Mouse (Mus musculus): Measurements from ENCODE around the gene Pianp. TPM values are rescaled to one million over a fixed set of nuclear protein-coding genes. Genes with fewer than 3 reads are reported as not detected.
A peak's percentile ranks its signal among the peaks of the same experiment; 100 is the strongest.

The Pianp gene
- polyA plus RNA-seq (2015; fragmentation: Nextera tagmentation; extraction: Ambion mirVana): 0.05 and 0.11 TPM in 2 replicates

DNA sequence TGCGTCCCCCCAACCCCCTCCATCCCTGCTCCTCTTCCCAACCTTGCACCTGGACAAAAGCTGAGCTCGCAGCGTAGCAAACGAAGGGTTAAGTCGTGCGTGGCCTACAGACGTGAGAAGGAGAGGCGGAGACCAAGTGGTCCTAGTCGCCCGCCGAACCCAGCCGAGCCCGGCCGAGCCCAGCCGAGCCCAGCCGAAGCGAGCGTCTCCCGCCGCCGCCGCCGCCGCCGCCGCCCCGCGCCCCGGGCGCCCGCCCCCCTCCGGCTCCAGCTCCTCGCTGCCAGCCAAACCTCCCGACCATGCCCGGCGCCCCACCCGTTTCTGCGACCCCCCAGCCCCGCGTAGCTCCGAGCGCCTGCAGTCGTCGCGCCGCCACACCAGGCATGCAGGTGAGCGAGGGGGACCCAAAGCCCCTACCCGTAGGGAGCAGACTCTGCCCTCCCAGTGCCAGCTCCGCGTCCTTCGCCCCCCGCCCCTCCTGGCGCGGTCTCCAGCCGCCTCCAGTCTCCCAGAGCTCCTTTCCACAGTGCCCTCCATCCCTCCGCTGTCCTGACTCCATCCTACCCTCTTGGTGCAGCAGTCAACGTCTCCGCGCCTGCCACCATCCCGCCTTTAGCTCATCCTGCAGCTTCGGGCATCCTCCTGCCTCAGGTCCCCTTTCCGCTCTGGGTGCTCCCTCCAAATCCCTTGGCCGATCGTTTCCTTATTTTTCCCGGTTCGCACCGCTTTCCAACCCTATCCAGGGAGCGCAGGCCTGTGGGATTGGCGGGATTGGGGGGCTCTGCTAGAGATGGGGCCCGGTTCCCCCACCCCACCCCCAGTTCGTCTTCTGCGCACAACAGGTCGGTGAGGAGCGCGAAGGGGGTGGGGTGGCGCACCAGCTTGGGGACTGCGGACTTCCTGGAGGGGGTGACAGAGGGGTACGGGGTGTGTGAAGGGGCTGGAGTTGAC lies at the start of gene Pianp:
Pianp (plus strand) TSS at position 144 of the 951 bp plus-strand sequence.
- Histone ChIP-seq H3K36me3 (ENCODE audit: control insufficient read depth, insufficient read depth) (no peaks in the 10 kb centered on the region), H3K4me1 (ENCODE audit: control insufficient read depth, low read depth, low read length) (peaks cover 7% of the 10 kb centered on the region), H3K4me3 (ENCODE audit: low read depth, low read length) (peak within 1 kb of the TSS; percentile 41), H3K4me2 (ENCODE audit: low read depth, low read length) (peak within 1 kb of the TSS; percentile 71), H3K27me3 (ENCODE audit: control insufficient read depth, insufficient read depth, low read depth, low read length) (peaks cover 79% of the 10 kb centered on the region), H3K9ac (ENCODE audit: low read depth, low read length) (no peak within 1 kb of the TSS), H3K9me3 (replicated peaks; ENCODE audit: control insufficient read depth, low read length) (no peaks in the 10 kb centered on the region), H3K27ac (ENCODE audit: low read length) (no peak within 1 kb of the TSS)
- 2% methylated on average over 43 of the region's 78 CpGs for WGBS (ENCODE audit: insufficient replicate concordance)
- peak; percentile 33; the same call in 1 of the 2 replicates for ATAC-seq (ENCODE audit: low read depth)

DNA sequence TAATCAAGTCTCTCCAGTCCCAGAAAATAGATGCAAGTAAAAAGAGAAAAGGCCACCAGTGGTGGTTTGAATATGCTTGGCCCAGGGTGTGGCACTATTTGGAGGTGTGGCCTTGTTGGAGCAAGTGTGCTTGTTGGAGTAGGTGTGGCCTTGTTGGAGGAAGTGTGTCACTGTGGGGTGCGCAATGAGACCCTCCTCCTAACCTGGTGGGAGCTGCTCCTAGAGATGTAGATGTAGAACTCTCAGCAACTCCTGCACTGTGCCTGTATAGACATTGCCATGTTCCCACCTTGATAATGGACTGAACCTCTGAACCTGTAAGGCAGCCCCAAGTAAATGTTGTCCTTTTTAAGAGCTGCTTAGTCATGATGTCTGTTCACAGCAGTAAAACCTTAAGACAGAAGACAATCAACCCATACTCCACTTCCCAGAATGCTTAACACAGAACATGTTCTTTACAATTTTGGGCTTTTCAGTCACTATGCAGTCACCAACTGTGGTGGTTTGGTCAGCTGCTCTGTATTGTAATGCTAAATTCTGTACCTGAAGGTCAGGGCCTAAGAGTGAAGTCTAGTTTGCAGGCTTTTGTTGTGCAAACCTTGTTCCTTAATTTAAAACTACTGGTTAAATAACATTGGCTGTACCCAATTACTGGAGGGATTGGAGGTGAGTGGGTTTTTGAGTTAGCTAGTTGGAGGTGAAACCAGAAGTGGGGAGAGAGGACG lies 42.3 kb upstream of the Pianp start:
- Histone ChIP-seq H3K9me3 (replicated peaks; ENCODE audit: control insufficient read depth, low read length) (no peaks in the 10 kb centered on the region), H3K27me3 (ENCODE audit: control insufficient read depth, insufficient read depth, low read depth, low read length) (no peaks in the 10 kb centered on the region), H3K4me1 (ENCODE audit: control insufficient read depth, low read depth, low read length) (no peaks in the 10 kb centered on the region), H3K36me3 (ENCODE audit: control insufficient read depth, insufficient read depth) (no peaks in the 10 kb centered on the region; the same call in 1 of the 2 replicates), H3K27ac (ENCODE audit: low read length) (no peak overlapping the region), H3K4me2 (ENCODE audit: low read depth, low read length) (no peak overlapping the region), H3K4me3 (ENCODE audit: low read depth, low read length) (no peak overlapping the region), H3K9ac (ENCODE audit: low read depth, low read length) (no peak overlapping the region)
- ATAC-seq (ENCODE audit: low read depth): no peak
- 75% methylated on average over 2 of the region's 2 CpGs for WGBS (ENCODE audit: insufficient replicate concordance)

DNA sequence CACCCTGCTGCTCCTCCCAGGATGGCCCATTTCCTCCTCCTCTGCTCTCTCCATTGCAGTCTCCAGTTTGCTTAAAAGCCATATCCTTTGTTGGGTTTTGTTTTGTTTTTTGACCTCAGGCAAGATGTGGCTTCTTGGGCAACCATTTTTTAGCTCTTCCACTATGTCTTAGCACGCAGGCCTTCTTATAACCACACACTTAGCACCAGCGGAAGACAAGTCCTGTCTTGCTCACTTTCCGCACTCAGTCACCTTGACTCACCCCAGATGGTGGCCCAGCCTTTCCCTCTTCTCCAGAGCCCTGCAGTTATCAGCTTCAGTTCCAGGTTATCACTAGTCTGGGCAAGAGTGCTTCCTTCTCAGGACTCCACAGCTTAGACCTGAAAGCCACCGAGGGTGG lies 41.3 kb upstream of the Pianp start:
- no peaks in the 10 kb centered on the region for H3K9me3 ChIP-seq (replicated peaks; ENCODE audit: control insufficient read depth, low read length)
- H3K36me3 ChIP-seq (ENCODE audit: control insufficient read depth, insufficient read depth): no peaks in the 10 kb centered on the region; the same call in 1 of the 2 replicates
- H3K27me3 ChIP-seq (ENCODE audit: control insufficient read depth, insufficient read depth, low read depth, low read length): no peaks in the 10 kb centered on the region
- H3K4me2 ChIP-seq (ENCODE audit: low read depth, low read length): no peak overlapping the region
- ATAC-seq (ENCODE audit: low read depth): no peak
- no peak overlapping the region for H3K4me3 ChIP-seq (ENCODE audit: low read depth, low read length)
- no peak overlapping the region for H3K9ac ChIP-seq (ENCODE audit: low read depth, low read length)
- 73% methylated on average over 4 of the region's 4 CpGs for WGBS (ENCODE audit: insufficient replicate concordance)
- H3K4me1 ChIP-seq (ENCODE audit: control insufficient read depth, low read depth, low read length): no peaks in the 10 kb centered on the region
- H3K27ac ChIP-seq (ENCODE audit: low read length): no peak overlapping the region

DNA sequence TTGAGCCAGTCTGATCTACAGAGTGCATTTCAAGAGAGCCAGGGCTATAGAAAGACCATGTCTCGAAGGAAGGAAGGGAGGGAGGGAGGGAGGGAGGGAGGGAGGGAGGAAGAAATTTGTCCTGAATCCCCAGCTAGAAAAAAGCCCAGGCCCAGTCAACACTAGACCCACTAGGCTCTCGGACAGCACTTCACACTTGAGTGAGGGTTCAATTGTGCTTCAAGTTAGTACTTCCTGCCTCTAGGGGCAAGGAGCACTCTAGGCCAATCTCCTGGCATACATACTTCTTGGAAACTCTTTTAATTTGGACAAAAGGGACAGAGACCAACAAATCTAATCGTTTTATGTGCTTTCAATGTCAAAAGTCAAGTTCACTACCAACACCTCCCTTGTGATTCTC lies 38.4 kb upstream of the Pianp start:
- Histone ChIP-seq H3K4me3 (ENCODE audit: low read depth, low read length) (no peak overlapping the region), H3K4me1 (ENCODE audit: control insufficient read depth, low read depth, low read length) (no peaks in the 10 kb centered on the region), H3K36me3 (ENCODE audit: control insufficient read depth, insufficient read depth) (no peaks in the 10 kb centered on the region; the same call in 1 of the 2 replicates), H3K27me3 (ENCODE audit: control insufficient read depth, insufficient read depth, low read depth, low read length) (no peaks in the 10 kb centered on the region), H3K4me2 (ENCODE audit: low read depth, low read length) (no peak overlapping the region), H3K9me3 (replicated peaks; ENCODE audit: control insufficient read depth, low read length) (no peaks in the 10 kb centered on the region), H3K9ac (ENCODE audit: low read depth, low read length) (no peak overlapping the region), H3K27ac (ENCODE audit: low read length) (no peak overlapping the region)
- WGBS (ENCODE audit: insufficient replicate concordance): 64% methylated on average over 3 of the region's 3 CpGs
- no peak for ATAC-seq (ENCODE audit: low read depth)

DNA sequence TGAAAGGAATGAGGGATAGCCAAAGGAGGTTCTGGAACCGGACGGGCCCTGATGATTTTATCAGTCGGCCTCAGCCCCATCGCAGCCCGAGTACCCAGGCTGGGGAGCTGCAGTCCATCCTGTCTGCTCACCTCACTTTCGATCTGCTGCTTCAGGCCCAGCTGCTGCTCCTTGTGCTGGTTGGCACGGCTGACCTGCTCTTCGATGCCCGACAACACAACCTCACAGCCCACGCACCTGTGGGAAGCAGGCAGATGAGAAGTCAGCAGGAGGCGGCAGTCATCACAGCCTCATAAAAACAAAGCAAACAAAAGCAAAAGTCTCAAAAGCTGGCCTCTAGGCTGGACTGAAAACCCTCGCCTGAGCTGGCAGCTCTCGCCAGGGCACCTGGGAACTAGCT lies 36.5 kb upstream of the Pianp start:
- no peaks in the 10 kb centered on the region for H3K27me3 ChIP-seq (ENCODE audit: control insufficient read depth, insufficient read depth, low read depth, low read length)
- H3K36me3 ChIP-seq (ENCODE audit: control insufficient read depth, insufficient read depth): no peaks in the 10 kb centered on the region; the same call in 1 of the 2 replicates
- H3K9me3 ChIP-seq (replicated peaks; ENCODE audit: control insufficient read depth, low read length): no peaks in the 10 kb centered on the region
- ATAC-seq (ENCODE audit: low read depth): no peak
- H3K27ac ChIP-seq (ENCODE audit: low read length): no peak overlapping the region
- H3K9ac ChIP-seq (ENCODE audit: low read depth, low read length): no peak overlapping the region
- no peak overlapping the region for H3K4me2 ChIP-seq (ENCODE audit: low read depth, low read length)
- H3K4me3 ChIP-seq (ENCODE audit: low read depth, low read length): no peak overlapping the region
- H3K4me1 ChIP-seq (ENCODE audit: control insufficient read depth, low read depth, low read length): peaks cover 7% of the 10 kb centered on the region
- 79% methylated on average over 13 of the region's 13 CpGs for WGBS (ENCODE audit: insufficient replicate concordance)

DNA sequence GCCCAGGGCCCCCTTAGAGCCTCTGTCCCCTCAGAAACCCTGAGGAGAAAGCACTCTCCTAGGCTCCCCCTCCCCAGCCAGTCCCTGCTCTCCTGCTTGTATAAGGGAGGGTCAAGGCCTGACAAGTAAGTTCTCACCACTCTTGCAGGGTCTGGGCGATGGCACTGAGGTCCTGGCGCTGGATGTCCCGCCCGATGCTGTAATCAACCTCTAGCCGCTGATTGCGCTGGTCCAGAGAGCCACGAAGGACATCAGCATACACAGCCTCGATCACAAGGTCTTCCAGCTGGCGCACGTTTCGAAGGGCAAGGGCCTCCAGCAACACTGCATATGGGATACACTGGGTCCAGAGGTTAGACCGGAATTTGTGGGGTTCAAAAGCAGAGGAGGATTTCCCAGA lies 35.5 kb upstream of the Pianp start:
- Histone ChIP-seq H3K36me3 (ENCODE audit: control insufficient read depth, insufficient read depth) (no peaks in the 10 kb centered on the region; the same call in 1 of the 2 replicates), H3K9me3 (replicated peaks; ENCODE audit: control insufficient read depth, low read length) (no peaks in the 10 kb centered on the region), H3K27ac (ENCODE audit: low read length) (no peak overlapping the region), H3K4me2 (ENCODE audit: low read depth, low read length) (no peak overlapping the region), H3K27me3 (ENCODE audit: control insufficient read depth, insufficient read depth, low read depth, low read length) (no peaks in the 10 kb centered on the region), H3K4me3 (ENCODE audit: low read depth, low read length) (no peak overlapping the region), H3K9ac (ENCODE audit: low read depth, low read length) (no peak overlapping the region), H3K4me1 (ENCODE audit: control insufficient read depth, low read depth, low read length) (peaks cover 12% of the 10 kb centered on the region)
- ATAC-seq (ENCODE audit: low read depth): no peak
- WGBS (ENCODE audit: insufficient replicate concordance): 89% methylated on average over 12 of the region's 12 CpGs

DNA sequence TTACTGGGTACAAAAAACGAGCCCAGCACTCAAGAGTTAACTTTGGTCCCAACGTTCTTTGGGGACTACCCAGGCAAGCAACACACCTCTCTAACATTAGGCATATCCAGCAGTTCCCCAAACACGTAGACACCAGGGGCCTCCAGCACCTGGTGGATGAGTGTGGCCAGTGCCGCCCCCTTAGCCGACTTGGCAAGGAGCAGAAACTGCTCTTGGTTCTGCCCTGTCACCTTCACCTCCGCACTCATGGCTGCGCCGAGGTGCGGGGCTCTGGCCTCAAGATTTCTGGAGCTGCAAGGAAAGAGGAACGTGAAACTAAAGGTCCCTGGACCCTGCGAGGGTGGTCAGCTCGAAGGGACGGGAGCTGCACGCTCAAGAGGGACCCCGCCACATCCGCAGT lies 31.9 kb upstream of the Pianp start:
- no peaks in the 10 kb centered on the region for H3K9me3 ChIP-seq (replicated peaks; ENCODE audit: control insufficient read depth, low read length)
- no peaks in the 10 kb centered on the region for H3K27me3 ChIP-seq (ENCODE audit: control insufficient read depth, insufficient read depth, low read depth, low read length)
- peak overlapping the region; percentile 89 for H3K4me3 ChIP-seq (ENCODE audit: low read depth, low read length)
- peak overlapping the region; percentile 87 for H3K9ac ChIP-seq (ENCODE audit: low read depth, low read length)
- H3K36me3 ChIP-seq (ENCODE audit: control insufficient read depth, insufficient read depth): no peaks in the 10 kb centered on the region; the same call in 1 of the 2 replicates
- H3K4me2 ChIP-seq (ENCODE audit: low read depth, low read length): peak overlapping the region; percentile 96
- 14% methylated on average over 16 of the region's 16 CpGs for WGBS (ENCODE audit: insufficient replicate concordance)
- peaks cover 18% of the 10 kb centered on the region for H3K4me1 ChIP-seq (ENCODE audit: control insufficient read depth, low read depth, low read length)
- ATAC-seq (ENCODE audit: low read depth): no peak
- H3K27ac ChIP-seq (ENCODE audit: low read length): peak overlapping the region; percentile 84

DNA sequence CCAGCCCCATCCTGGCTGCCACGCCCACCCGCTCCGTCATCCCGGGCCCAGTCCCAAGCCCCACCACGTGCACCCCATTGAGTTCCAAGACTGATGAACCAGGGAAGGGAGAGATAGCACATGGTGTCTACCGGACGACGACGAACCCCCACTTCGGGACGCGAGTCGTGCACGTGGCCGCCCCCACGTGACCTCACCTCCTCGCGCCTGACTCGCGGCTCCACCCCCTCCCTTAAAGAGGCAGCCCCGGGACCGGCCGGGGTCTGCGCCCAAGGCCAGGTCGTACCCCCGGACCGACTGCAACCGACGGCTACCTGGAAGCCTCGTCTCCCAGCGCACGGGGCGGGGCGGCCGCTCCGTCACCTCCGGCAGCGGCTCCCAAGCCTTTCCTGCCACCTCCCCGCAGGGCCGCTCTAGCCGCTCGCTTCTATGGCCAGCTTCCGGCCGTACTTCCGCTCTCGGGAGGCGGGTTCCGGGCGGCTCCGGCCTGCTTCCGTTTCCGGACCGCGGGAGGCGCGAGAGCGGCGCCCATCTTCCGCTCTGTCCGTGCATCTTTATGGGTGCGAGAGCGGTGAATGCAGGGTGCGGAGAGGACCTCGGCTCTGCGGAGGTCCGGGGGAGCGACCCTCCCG lies 31.3 kb upstream of the Pianp start, which contains the start of gene Cops7a:
Cops7a (minus strand) TSS at position 451 of the 632 bp plus-strand sequence.
- H3K27ac ChIP-seq (ENCODE audit: low read length): peak within 1 kb of the TSS; percentile 84
- peak within 1 kb of the TSS; percentile 89 for H3K4me3 ChIP-seq (ENCODE audit: low read depth, low read length)
- ATAC-seq (ENCODE audit: low read depth): peak; percentile 96
- H3K36me3 ChIP-seq (ENCODE audit: control insufficient read depth, insufficient read depth): no peaks in the 10 kb centered on the region
- no peaks in the 10 kb centered on the region for H3K27me3 ChIP-seq (ENCODE audit: control insufficient read depth, insufficient read depth, low read depth, low read length)
- peak within 1 kb of the TSS; percentile 96 for H3K4me2 ChIP-seq (ENCODE audit: low read depth, low read length)
- H3K9ac ChIP-seq (ENCODE audit: low read depth, low read length): peak within 1 kb of the TSS; percentile 87
- WGBS (ENCODE audit: insufficient replicate concordance): under 1% methylated on average over 67 of the region's 68 CpGs
- peaks cover 18% of the 10 kb centered on the region for H3K4me1 ChIP-seq (ENCODE audit: control insufficient read depth, low read depth, low read length)
- no peaks in the 10 kb centered on the region for H3K9me3 ChIP-seq (replicated peaks; ENCODE audit: control insufficient read depth, low read length)
